Mouse (Mus musculus) lung, embryonic 15.5 days (tissue): ENCODE data around the gene Hyal2. TPM values are rescaled to one million over a fixed set of nuclear protein-coding genes. Genes with fewer than 3 reads are reported as not detected.
A peak's percentile ranks its signal among the peaks of the same experiment; 100 is the strongest.

Experiments used
- ATAC-seq: fragments of 200-750 bp; cut with Nextera tagmentation; 2 replicates; pipeline ENCODE4 v1.8.0; 2017; ENCODE audit warnings: moderate number of reproducible peaks, borderline replicate concordance; ENCODE audit not compliant: low FRiP score, low TSS enrichment; ENCODE audit errors: extremely low read depth
- H3K27ac ChIP-seq: fragments of 300-500 bp; sonication (generic); 2 replicates; pipeline ENCODE4 v1.5.1; 2015; ENCODE audit warnings: moderate library complexity, mild to moderate bottlenecking, inconsistent platforms
- H3K27me3 ChIP-seq: fragments of 300-500 bp; sonication (generic); 2 replicates; pipeline ENCODE4 v1.6.1; 2015; ENCODE audit warnings: inconsistent platforms
- H3K36me3 ChIP-seq: fragments of 300-500 bp; sonication (generic); 2 replicates; pipeline ENCODE4 v1.6.1; 2015; ENCODE audit warnings: inconsistent platforms
- H3K4me1 ChIP-seq: fragments of 300-500 bp; sonication (generic); 2 replicates; pipeline ENCODE4 v1.6.1; 2015; ENCODE audit warnings: inconsistent platforms
- H3K4me2 ChIP-seq: fragments of 300-500 bp; sonication (generic); 2 replicates; pipeline ENCODE4 v1.6.1; 2015; ENCODE audit warnings: inconsistent platforms, mild to moderate bottlenecking, moderate library complexity
- H3K4me3 ChIP-seq: fragments of 300-500 bp; sonication (generic); 2 replicates; pipeline ENCODE4 v1.5.1; 2015; ENCODE audit warnings: mild to moderate bottlenecking, inconsistent platforms
- H3K9ac ChIP-seq: fragments of 300-500 bp; sonication (generic); 2 replicates; pipeline ENCODE4 v1.6.1; 2015; ENCODE audit warnings: inconsistent platforms
- H3K9me3 ChIP-seq: fragments of 300-500 bp; sonication (generic); 2 replicates; pipeline ENCODE4 v1.6.1; 2016; ENCODE audit warnings: inconsistent platforms
- WGBS: fragments of 180-500 bp; shearing (Covaris S2); methylation state at CpG from one replicate; pipeline ENCODE4 v1.1.7; 2015; 5-methylcytosine and 5-hydroxymethylcytosine counted together
- polyA plus RNA-seq: library from polyadenylated mRNA; unstranded; fragments of >200 nt; fragmentation: Nextera tagmentation; extraction: Ambion mirVana; gene quantifications from 2 replicates; pipeline ENCODE4 v1.2.1, GENCODE M21; 2015

Gene Hyal2
- polyA plus RNA-seq, 1 experiment from 2014 or later = 105 TPM

- H3K4me3 ChIP-seq = no peak overlapping the region
- H3K27ac ChIP-seq = no peak overlapping the region
- peaks cover 39% of the 10 kb centered on the region for H3K4me1 ChIP-seq
- 85% methylated on average over 5 of the region's 5 CpGs for WGBS
- ATAC-seq = no peak
- H3K27me3 ChIP-seq = no peaks in the 10 kb centered on the region
- peaks cover 31% of the 10 kb centered on the region for H3K36me3 ChIP-seq
- H3K9ac ChIP-seq = no peak overlapping the region
- no peaks in the 10 kb centered on the region for H3K9me3 ChIP-seq
- H3K4me2 ChIP-seq = no peak overlapping the region
These were observed 18.8 kb downstream of the Hyal2 start for GRCm38 (mm10) chr9:107586504-107586903.

GRCm38 (mm10) chr9:107586974-107587832, 19.5 kb downstream of the Hyal2 start, which contains the start of gene Ifrd2:
Gene Ifrd2 (plus strand): TSS chr9:107587642.
- peak within 1 kb of the TSS; percentile 41; the same call in 1 of the 2 replicates for H3K27ac ChIP-seq
- ATAC-seq = peak; percentile 97
- H3K27me3 ChIP-seq = no peaks in the 10 kb centered on the region
- H3K4me2 ChIP-seq = peak within 1 kb of the TSS; percentile 79
- no peaks in the 10 kb centered on the region for H3K9me3 ChIP-seq
- peak within 1 kb of the TSS; percentile 79 for H3K4me3 ChIP-seq
- H3K9ac ChIP-seq = peak within 1 kb of the TSS; percentile 64
- H3K4me1 ChIP-seq = peaks cover 32% of the 10 kb centered on the region
- 11% methylated on average over 46 of the region's 46 CpGs for WGBS
- peaks cover 38% of the 10 kb centered on the region for H3K36me3 ChIP-seq

- Histone ChIP-seq H3K9ac (peak overlapping the region; percentile 64), H3K4me1 (peaks cover 24% of the 10 kb centered on the region), H3K27ac (peak overlapping the region; percentile 36; the same call in 1 of the 2 replicates), H3K36me3 (peaks cover 41% of the 10 kb centered on the region), H3K27me3 (no peaks in the 10 kb centered on the region), H3K4me2 (peak overlapping the region; percentile 79), H3K9me3 (no peaks in the 10 kb centered on the region), H3K4me3 (peak overlapping the region; percentile 79)
- ATAC-seq = no peak
- under 1% methylated on average over 33 of the region's 33 CpGs for WGBS
These were observed 20.3 kb downstream of the Hyal2 start for GRCm38 (mm10) chr9:107587833-107588639.

GRCm38 (mm10) chr9:107590058-107590772, 22.5 kb downstream of the Hyal2 start:
- WGBS = 71% methylated on average over 25 of the region's 25 CpGs
- Histone ChIP-seq H3K9ac (no peak overlapping the region), H3K4me1 (peaks cover 24% of the 10 kb centered on the region), H3K4me3 (no peak overlapping the region), H3K27ac (peak overlapping the region; percentile 18; the same call in 1 of the 2 replicates), H3K36me3 (peaks cover 44% of the 10 kb centered on the region), H3K9me3 (no peaks in the 10 kb centered on the region), H3K27me3 (no peaks in the 10 kb centered on the region), H3K4me2 (peak overlapping the region; percentile 79; the same call in 1 of the 2 replicates)
- no peak for ATAC-seq

GRCm38 (mm10) chr9:107590773-107591060, 23.0 kb downstream of the Hyal2 start:
- no peaks in the 10 kb centered on the region for H3K9me3 ChIP-seq
- no peak overlapping the region for H3K9ac ChIP-seq
- peak overlapping the region; percentile 18; the same call in 1 of the 2 replicates for H3K27ac ChIP-seq
- 86% methylated on average over 6 of the region's 6 CpGs for WGBS
- H3K36me3 ChIP-seq = peaks cover 44% of the 10 kb centered on the region
- H3K27me3 ChIP-seq = no peaks in the 10 kb centered on the region
- no peak overlapping the region for H3K4me2 ChIP-seq
- ATAC-seq = no peak
- H3K4me1 ChIP-seq = peaks cover 24% of the 10 kb centered on the region
- no peak overlapping the region for H3K4me3 ChIP-seq

GRCm38 (mm10) chr9:107593101-107593976, 25.6 kb downstream of the Hyal2 start:
- no peak overlapping the region for H3K4me3 ChIP-seq
- no peak overlapping the region for H3K9ac ChIP-seq
- 86% methylated on average over 11 of the region's 11 CpGs for WGBS
- no peaks in the 10 kb centered on the region for H3K9me3 ChIP-seq
- H3K4me1 ChIP-seq = peaks cover 16% of the 10 kb centered on the region
- H3K27ac ChIP-seq = no peak overlapping the region
- ATAC-seq = no peak
- H3K4me2 ChIP-seq = no peak overlapping the region
- peaks cover 44% of the 10 kb centered on the region for H3K36me3 ChIP-seq
- H3K27me3 ChIP-seq = no peaks in the 10 kb centered on the region

- no peak for ATAC-seq
- Histone ChIP-seq H3K9me3 (no peaks in the 10 kb centered on the region), H3K4me2 (no peak overlapping the region), H3K27ac (no peak overlapping the region), H3K36me3 (peaks cover 44% of the 10 kb centered on the region), H3K9ac (no peak overlapping the region), H3K4me1 (peaks cover 5% of the 10 kb centered on the region), H3K4me3 (no peak overlapping the region), H3K27me3 (0 out of 2 replicates have a peak, but pooled peaks cover 6% of the 10 kb centered on the region)
- 79% methylated on average over 8 of the region's 8 CpGs for WGBS
These were observed 26.7 kb downstream of the Hyal2 start for GRCm38 (mm10) chr9:107594281-107595062.

GRCm38 (mm10) chr9:107596619-107597569, 29.1 kb downstream of the Hyal2 start:
- Histone ChIP-seq H3K4me3 (no peak overlapping the region), H3K9ac (no peak overlapping the region), H3K36me3 (peaks cover 23% of the 10 kb centered on the region), H3K9me3 (no peaks in the 10 kb centered on the region), H3K27me3 (0 out of 2 replicates have a peak, but pooled peaks cover 10% of the 10 kb centered on the region), H3K4me1 (no peaks in the 10 kb centered on the region), H3K27ac (no peak overlapping the region), H3K4me2 (no peak overlapping the region)
- ATAC-seq = no peak
- 77% methylated on average over 11 of the region's 11 CpGs for WGBS

- peaks cover 8% of the 10 kb centered on the region for H3K36me3 ChIP-seq
- no peak overlapping the region for H3K9ac ChIP-seq
- H3K9me3 ChIP-seq = no peaks in the 10 kb centered on the region
- no peak overlapping the region for H3K4me3 ChIP-seq
- no peak overlapping the region for H3K27ac ChIP-seq
- no peak for ATAC-seq
- H3K4me2 ChIP-seq = no peak overlapping the region
- 0 out of 2 replicates have a peak, but pooled peaks cover 10% of the 10 kb centered on the region for H3K27me3 ChIP-seq
- WGBS = 65% methylated on average over 5 of the region's 5 CpGs
- peaks cover 5% of the 10 kb centered on the region; the same call in 1 of the 2 replicates for H3K4me1 ChIP-seq
These were observed 30.6 kb downstream of the Hyal2 start for GRCm38 (mm10) chr9:107598385-107598784.
